Mouse (Mus musculus) regulatory T cell (primary cell): ENCODE measurements around the gene Fndc3b.

Source experiments
- in situ Hi-C: fragments of 300-600 bp; cut with MboI, MseI; formaldehyde crosslinking; loops from one replicate; pipeline ENCODE4 v1.15.1; 2025; ENCODE audit warnings: high pct_unique_total_duplicates

Fndc3b gene

GRCm38 (mm10) chr3:27709096-27709905 is 1.8 kb downstream of the Fndc3b start:
- in situ Hi-C loops = loop anchor here (25.0 kb wide), 1 partner anchor 447 kb away; no protein-coding TSS in a partner anchor

GRCm38 (mm10) chr3:27708581-27708980 is 2.5 kb downstream of the Fndc3b start:
- in situ Hi-C loops = loop anchor here (25.0 kb wide), 1 partner anchor 446 kb away; no protein-coding TSS in a partner anchor

GRCm38 (mm10) chr3:27705761-27706160 is 5.3 kb downstream of the Fndc3b start:
- in situ Hi-C loops = loop anchor here (25.0 kb wide), 1 partner anchor 443 kb away; no protein-coding TSS in a partner anchor

- in situ Hi-C loops = loop anchor here (25.0 kb wide), 1 partner anchor 443 kb away; no protein-coding TSS in a partner anchor
Measured at GRCm38 (mm10) chr3:27705056-27705455, 6.1 kb downstream of the Fndc3b start.

GRCm38 (mm10) chr3:27704641-27705040 is 6.5 kb downstream of the Fndc3b start:
- in situ Hi-C loops = loop anchor here (25.0 kb wide), 1 partner anchor 442 kb away; no protein-coding TSS in a partner anchor

- in situ Hi-C loops = loop anchor here (25.0 kb wide), 1 partner anchor 441 kb away; no protein-coding TSS in a partner anchor
Measured at GRCm38 (mm10) chr3:27703531-27703930, 7.6 kb downstream of the Fndc3b start.

GRCm38 (mm10) chr3:27703081-27703480 is 8.0 kb downstream of the Fndc3b start:
- in situ Hi-C loops = loop anchor here (25.0 kb wide), 1 partner anchor 441 kb away; no protein-coding TSS in a partner anchor

- in situ Hi-C loops = no loop called here
Measured at GRCm38 (mm10) chr3:27698671-27699070, 12.4 kb downstream of the Fndc3b start.

GRCm38 (mm10) chr3:27696449-27696797 is 14.7 kb downstream of the Fndc3b start:
- in situ Hi-C loops = no loop called here

GRCm38 (mm10) chr3:27695612-27696448 is 15.3 kb downstream of the Fndc3b start:
- in situ Hi-C loops = no loop called here

- in situ Hi-C loops = no loop called here
Measured at GRCm38 (mm10) chr3:27694586-27694985, 16.5 kb downstream of the Fndc3b start.

GRCm38 (mm10) chr3:27694111-27694510 is 17.0 kb downstream of the Fndc3b start:
- in situ Hi-C loops = no loop called here

- in situ Hi-C loops = no loop called here
Measured at GRCm38 (mm10) chr3:27691486-27692160, 19.5 kb downstream of the Fndc3b start.

- in situ Hi-C loops = no loop called here
Measured at GRCm38 (mm10) chr3:27690030-27690429, 21.1 kb downstream of the Fndc3b start.

GRCm38 (mm10) chr3:27689149-27689865 is 21.8 kb downstream of the Fndc3b start:
- in situ Hi-C loops = no loop called here

GRCm38 (mm10) chr3:27686732-27687491 is 24.2 kb downstream of the Fndc3b start:
- in situ Hi-C loops = no loop called here

GRCm38 (mm10) chr3:27685650-27686208 is 25.4 kb downstream of the Fndc3b start:
- in situ Hi-C loops = no loop called here

- in situ Hi-C loops = no loop called here
Measured at GRCm38 (mm10) chr3:27685134-27685533, 26.0 kb downstream of the Fndc3b start.

GRCm38 (mm10) chr3:27683374-27683773 is 27.7 kb downstream of the Fndc3b start:
- in situ Hi-C loops = no loop called here

- in situ Hi-C loops = no loop called here
Measured at GRCm38 (mm10) chr3:27677574-27677973, 33.5 kb downstream of the Fndc3b start.
